Mouse (Mus musculus) CH12.LX (cell line): ENCODE data around the gene Smc5. TPM values are rescaled to one million over a fixed set of nuclear protein-coding genes. Genes with fewer than 3 reads are reported as not detected.

Experiments used
- DNase-seq: peaks from one replicate; pipeline ENCODE4 v3.0.0-alpha.2; 2013; ENCODE audit errors: extremely low read depth
- H3K27ac ChIP-seq: 2 replicates; pipeline ENCODE4 v1.5.1; 2012; ENCODE audit warnings: low read depth, mild to moderate bottlenecking, control low read depth, moderate library complexity; ENCODE audit not compliant: insufficient read depth
- H3K27me3 ChIP-seq: replicated peaks from 2 replicates; pipeline ENCODE3; 2012; ENCODE audit warnings: inconsistent platforms
- H3K36me3 ChIP-seq, 2 experiments: replicated peaks in 1 of 2; 2 replicates each; pipeline versions ENCODE3 to v1.6.1; 2012; ENCODE audit warnings: inconsistent platforms in 1 of 2, low read length in 1 of 2, mild to moderate bottlenecking in 1 of 2, mixed read lengths in 1 of 2, moderate library complexity in 1 of 2; ENCODE audit not compliant: control insufficient read depth in 1 of 2, insufficient read depth in 1 of 2
- H3K4me1 ChIP-seq, 2 experiments: 2 replicates each; pipeline ENCODE4 v1.6.1; 2012; ENCODE audit warnings: inconsistent platforms in 1 of 2, moderate library complexity in 1 of 2; ENCODE audit not compliant: insufficient read depth in 2 of 2, control insufficient read depth in 1 of 2
- H3K4me2 ChIP-seq: 2 replicates; pipeline ENCODE4 v1.6.1; 2012; ENCODE audit warnings: low read depth, mild to moderate bottlenecking, control low read depth; ENCODE audit not compliant: poor library complexity, insufficient read depth, severe bottlenecking
- H3K4me3 ChIP-seq, 3 experiments: fragments of 150-350 bp in 1 of 3; sonication (generic) in 1 of 3; replicated peaks in 1 of 3; 2 replicates each; pipeline versions ENCODE3 to v1.5.1; 2011 to 2012; ENCODE audit warnings: low read depth in 2 of 3, low read length in 2 of 3, mild to moderate bottlenecking in 2 of 3, moderate library complexity in 2 of 3, control low read depth in 1 of 3, improper control_type of control experiment in 1 of 3, inconsistent platforms in 1 of 3, mixed read lengths in 1 of 3; ENCODE audit not compliant: poor library complexity in 1 of 3
- H3K79me2 ChIP-seq: replicated peaks from 2 replicates; pipeline ENCODE4 v1.6.1; 2012; ENCODE audit warnings: mild to moderate bottlenecking, moderate library complexity; ENCODE audit not compliant: control insufficient read depth, poor library complexity, insufficient read depth, severe bottlenecking; ENCODE audit errors: extremely low read depth
- H3K9ac ChIP-seq: 2 replicates; pipeline ENCODE4 v1.6.1; 2012; ENCODE audit warnings: low read depth, mild to moderate bottlenecking, control low read depth, moderate library complexity; ENCODE audit not compliant: insufficient read depth
- H3K9me3 ChIP-seq: replicated peaks from 2 replicates; pipeline ENCODE3; 2012; ENCODE audit warnings: low read length, inconsistent platforms, mixed read lengths
- CHD1 ChIP-seq: IDR thresholded peaks from 2 replicates; pipeline ENCODE4 v1.6.1; 2012; ENCODE audit warnings: low read depth, low read length, improper control_type of control experiment, inconsistent platforms
- CHD2 ChIP-seq: IDR thresholded peaks from 2 replicates; pipeline ENCODE4 v1.6.1; 2011; ENCODE audit warnings: low read length, improper control_type of control experiment
- CTCF ChIP-seq, 2 experiments: IDR thresholded peaks in 1 of 2; conservative IDR thresholded peaks in 1 of 2; 2 replicates each; pipeline ENCODE4 v1.5.1; 2011 to 2012; ENCODE audit warnings: low read depth in 2 of 2, low read length in 2 of 2, improper control_type of control experiment in 1 of 2, inconsistent platforms in 1 of 2, mild to moderate bottlenecking in 1 of 2, moderate library complexity in 1 of 2
- E2F4 ChIP-seq: IDR thresholded peaks from 2 replicates; pipeline ENCODE4 v1.6.1; 2011; ENCODE audit warnings: low read depth, low read length, improper control_type of control experiment; ENCODE audit not compliant: insufficient replicate concordance
- ELF1 ChIP-seq: IDR thresholded peaks from 2 replicates; pipeline ENCODE4 v1.6.1; 2014; ENCODE audit warnings: low read depth, mild to moderate bottlenecking, inconsistent platforms, low read length, improper control_type of control experiment
- EP300 ChIP-seq: IDR thresholded peaks from 2 replicates; pipeline ENCODE4 v1.6.1; 2011; ENCODE audit warnings: low read length, improper control_type of control experiment
- ETS1 ChIP-seq: conservative IDR thresholded peaks from 2 replicates; pipeline ENCODE4 v1.6.1; 2012; ENCODE audit warnings: low read depth, mild to moderate bottlenecking, inconsistent platforms, low read length, improper control_type of control experiment, moderate library complexity
- GABPA ChIP-seq: IDR thresholded peaks from 2 replicates; pipeline ENCODE4 v1.6.1; 2012; ENCODE audit warnings: low read depth, low read length, improper control_type of control experiment, inconsistent platforms; ENCODE audit not compliant: insufficient replicate concordance
- IRF4 ChIP-seq: IDR thresholded peaks from 2 replicates; pipeline ENCODE4 v1.6.1; 2014; ENCODE audit warnings: low read depth, mild to moderate bottlenecking, inconsistent platforms, low read length, improper control_type of control experiment
- JUN ChIP-seq: IDR thresholded peaks from 2 replicates; pipeline ENCODE4 v1.6.1; 2011; ENCODE audit warnings: low read depth, mild to moderate bottlenecking, low read length, improper control_type of control experiment, moderate library complexity; ENCODE audit not compliant: insufficient read depth
- JUND ChIP-seq: conservative IDR thresholded peaks from 2 replicates; pipeline ENCODE4 v1.6.1; 2011; ENCODE audit warnings: low read depth, low read length, improper control_type of control experiment
- KAT2A ChIP-seq: IDR thresholded peaks from 2 replicates; pipeline ENCODE4 v1.6.1; 2012; ENCODE audit warnings: low read length, improper control_type of control experiment, inconsistent platforms; ENCODE audit not compliant: insufficient replicate concordance
- MAX ChIP-seq: IDR thresholded peaks from 2 replicates; pipeline ENCODE4 v1.6.1; 2011; ENCODE audit warnings: low read length, improper control_type of control experiment
- MAZ ChIP-seq: IDR thresholded peaks from 2 replicates; pipeline ENCODE4 v1.6.1; 2012; ENCODE audit warnings: low read depth, mild to moderate bottlenecking, inconsistent platforms, low read length, improper control_type of control experiment, moderate library complexity
- MEF2A ChIP-seq: IDR thresholded peaks from 2 replicates; pipeline ENCODE4 v1.6.1; 2014; ENCODE audit warnings: low read depth, mild to moderate bottlenecking, inconsistent platforms, low read length, improper control_type of control experiment, borderline replicate concordance
- MXI1 ChIP-seq: IDR thresholded peaks from 2 replicates; pipeline ENCODE4 v1.6.1; 2011; ENCODE audit warnings: mild to moderate bottlenecking, low read depth, low read length, improper control_type of control experiment
- RAD21 ChIP-seq: IDR thresholded peaks from 2 replicates; pipeline ENCODE4 v1.6.1; 2011; ENCODE audit warnings: low read depth, mild to moderate bottlenecking, low read length, improper control_type of control experiment, moderate library complexity
- RCOR1 ChIP-seq: conservative IDR thresholded peaks from 2 replicates; pipeline ENCODE4 v1.6.1; 2012; ENCODE audit warnings: low read depth, mild to moderate bottlenecking, inconsistent platforms, low read length, improper control_type of control experiment
- SIN3A ChIP-seq: IDR thresholded peaks from 2 replicates; pipeline ENCODE4 v1.6.1; 2012; ENCODE audit warnings: low read length, improper control_type of control experiment, inconsistent platforms
- SMC3 ChIP-seq: IDR thresholded peaks from 2 replicates; pipeline ENCODE4 v1.6.1; 2011; ENCODE audit warnings: low read depth, low read length, improper control_type of control experiment
- TBP ChIP-seq: conservative IDR thresholded peaks from 2 replicates; pipeline ENCODE4 v1.6.1; 2011; ENCODE audit warnings: low read depth, low read length, improper control_type of control experiment
- UBTF ChIP-seq: IDR thresholded peaks from 2 replicates; pipeline ENCODE4 v1.6.1; 2012; ENCODE audit warnings: low read depth, mild to moderate bottlenecking, inconsistent platforms, low read length, improper control_type of control experiment, moderate library complexity
- USF1 ChIP-seq: IDR thresholded peaks from 2 replicates; pipeline ENCODE4 v1.6.1; 2014; ENCODE audit warnings: low read depth, mild to moderate bottlenecking, inconsistent platforms, low read length, improper control_type of control experiment
- USF2 ChIP-seq: conservative IDR thresholded peaks from 2 replicates; pipeline ENCODE4 v1.6.1; 2011; ENCODE audit warnings: low read depth, low read length, improper control_type of control experiment
- ZC3H11A ChIP-seq: IDR thresholded peaks from 2 replicates; pipeline ENCODE4 v1.6.1; 2012; ENCODE audit warnings: low read depth, mild to moderate bottlenecking, inconsistent platforms, low read length, improper control_type of control experiment
- ZMIZ1 ChIP-seq: IDR thresholded peaks from 2 replicates; pipeline ENCODE4 v1.6.1; 2012; ENCODE audit warnings: low read depth, mild to moderate bottlenecking, inconsistent platforms, low read length, improper control_type of control experiment
- ZNF384 ChIP-seq: IDR thresholded peaks from 2 replicates; pipeline ENCODE4 v1.6.1; 2012; ENCODE audit warnings: low read depth, low read length, improper control_type of control experiment, inconsistent platforms
- dilution Hi-C: fragments of 300-500 bp; cut with MboI; formaldehyde crosslinking; loops from 2 replicates; pipeline ENCODE4 v1.14.3; 2020; ENCODE audit warnings: low sequenced_read_pairs; ENCODE audit not compliant: extremely low pct_unique_long_range_greater_than_20kb, extremely low pct_ligation_motif_present
- in situ Hi-C: fragments of 300-500 bp; cut with MboI; formaldehyde crosslinking; loops from 3 replicates; pipeline ENCODE4 v1.14.3; 2019; ENCODE audit warnings: low sequenced_read_pairs, low pct_ligation_motif_present, low pct_unique_long_range_greater_than_20kb, mixed read lengths
- polyA plus RNA-seq: library from polyadenylated mRNA; unstranded; fragments of >175 nt; gene quantifications from 2 replicates; pipeline ENCODE4 v1.2.1, GENCODE M21; 2012; ENCODE audit warnings: low read depth; ENCODE audit not compliant: insufficient read length
- total RNA-seq, 2 experiments: library from RNA; depleted of rRNA; stranded (reverse); fragments of 300-350 nt in 1 of 2; fragments of >200 nt in 1 of 2; gene quantifications; 2 replicates each; pipeline ENCODE4 v1.2.3; 2012 to 2014

Smc5 gene
- total and polyA plus RNA-seq, 3 experiments: 22.8 to 43.4 (median 34.5) TPM

DNA sequence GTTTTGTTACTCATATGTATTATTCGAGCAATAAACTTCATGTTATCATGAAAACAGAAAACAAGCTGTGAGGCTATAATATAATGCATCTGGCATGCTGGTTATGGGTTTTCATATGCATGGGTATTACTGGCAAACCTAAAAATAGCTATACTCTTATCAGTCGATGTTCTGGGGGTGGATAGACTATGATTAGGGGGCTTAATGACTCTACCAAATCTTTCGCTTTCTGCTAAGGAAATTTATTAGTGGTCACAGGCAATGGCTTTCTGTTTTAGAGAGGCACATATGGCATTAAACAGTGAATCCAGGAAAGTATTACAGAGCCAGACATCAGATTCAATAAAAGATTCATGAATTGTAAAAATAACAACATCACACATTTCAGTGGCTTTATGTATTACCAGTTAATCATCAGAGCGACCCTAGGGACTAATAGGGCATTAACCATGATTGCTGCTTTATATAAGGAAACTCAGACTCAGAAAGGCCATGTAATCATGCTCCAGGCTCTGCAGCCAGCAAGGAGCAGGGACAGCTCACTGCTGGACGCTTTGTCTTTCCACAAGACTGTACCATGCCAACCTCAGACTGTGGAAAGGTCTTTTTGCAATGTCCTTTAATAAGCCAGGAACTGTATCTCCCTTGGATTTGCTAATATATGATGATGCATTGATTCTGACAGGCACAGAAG is 43.7 kb upstream of the Smc5 start:
- no peak overlapping the region for H3K27ac ChIP-seq
- dilution Hi-C loops: no loop called here
- H3K9ac ChIP-seq: no peak overlapping the region
- no peaks in the 10 kb centered on the region for H3K27me3 ChIP-seq
- in situ Hi-C loops: no loop called here
- peaks cover 1 to 3% of the 10 kb centered on the region in 2 experiments; a peak in 2 of 4 replicates for H3K4me1 ChIP-seq
- no peak for TF ChIP-seq MAX
- TF ChIP-seq EP300: no peak
- TF ChIP-seq CTCF (conservative IDR thresholded peaks at IDR 0.05 in 1 of 2, IDR thresholded peaks at IDR 0.05 in 1 of 2; ENCODE audit: low read depth in 2 of 2, low read length in 2 of 2): no peak
- no peak for TF ChIP-seq E2F4
- TF ChIP-seq MXI1: no peak
- TF ChIP-seq MEF2A: no peak
- no peak for TF ChIP-seq KAT2A
- TF ChIP-seq CHD1: no peak
- no peak for TF ChIP-seq JUND
- TF ChIP-seq ELF1: no peak
- TF ChIP-seq USF1: no peak
- TF ChIP-seq GABPA: no peak
- TF ChIP-seq RAD21: no peak
- no peak for TF ChIP-seq TBP
- no peaks in the 10 kb centered on the region for H3K79me2 ChIP-seq
- H3K4me3 ChIP-seq: no peak overlapping the region
- no peak for DNase-seq
- no peaks in the 10 kb centered on the region for H3K9me3 ChIP-seq
- no peak overlapping the region for H3K4me2 ChIP-seq
- no peaks in the 10 kb centered on the region for H3K36me3 ChIP-seq

DNA sequence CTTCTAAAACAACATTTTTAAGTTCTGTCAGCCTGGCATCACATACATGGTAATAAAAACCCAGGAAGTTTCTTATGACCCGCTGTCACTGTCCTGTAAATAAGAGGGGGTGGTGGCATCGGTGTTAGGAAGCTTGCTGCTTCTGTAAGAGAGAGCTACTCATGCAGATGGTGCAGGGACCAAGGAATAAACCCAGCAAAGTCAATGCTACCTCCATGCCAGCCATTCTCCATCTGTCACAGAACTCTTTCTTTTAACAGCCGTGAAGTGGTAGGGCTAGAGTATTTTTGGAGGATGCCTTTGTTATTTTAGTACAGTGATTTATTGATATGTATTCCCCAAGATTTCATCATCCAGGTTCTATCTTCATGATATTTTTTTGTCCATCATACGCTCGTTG is 43.2 kb upstream of the Smc5 start:
- in situ Hi-C loops: no loop called here
- TF ChIP-seq ETS1: no peak
- TF ChIP-seq E2F4: no peak
- TF ChIP-seq SIN3A: no peak
- no peak for TF ChIP-seq MXI1
- TF ChIP-seq TBP: no peak
- TF ChIP-seq UBTF: no peak
- TF ChIP-seq IRF4: no peak
- TF ChIP-seq RCOR1: no peak
- no peak for TF ChIP-seq MAZ
- TF ChIP-seq ZC3H11A: no peak
- TF ChIP-seq SMC3: no peak
- TF ChIP-seq USF2: no peak
- no peak for TF ChIP-seq ZMIZ1
- TF ChIP-seq CHD2: no peak
- TF ChIP-seq MEF2A: no peak
- no peak for TF ChIP-seq CHD1
- no peak for TF ChIP-seq JUN
- no peak for TF ChIP-seq JUND
- no peak for TF ChIP-seq MAX
- TF ChIP-seq ZNF384: no peak
- no peak overlapping the region for H3K4me3 ChIP-seq

More for the DNA sequence above, 43.2 kb upstream of the Smc5 start:
- Histone ChIP-seq H3K9me3 (no peaks in the 10 kb centered on the region), H3K36me3 (no peaks in the 10 kb centered on the region), H3K27me3 (no peaks in the 10 kb centered on the region), H3K4me1 (peaks cover 0 to 3% of the 10 kb centered on the region in 2 experiments; a peak in 1 of 4 replicates), H3K4me2 (no peak overlapping the region), H3K79me2 (no peaks in the 10 kb centered on the region), H3K27ac (no peak overlapping the region), H3K9ac (no peak overlapping the region)
- no peak for DNase-seq
- dilution Hi-C loops: no loop called here
